Mouse (Mus musculus) MEL (cell line): ENCODE data around the gene Tsg101. TPM values are rescaled to one million over a fixed set of nuclear protein-coding genes. Genes with fewer than 3 reads are reported as not detected.

Experiments
- DNase-seq: peaks from one replicate; pipeline ENCODE4 v3.0.0; 2011; ENCODE audit warnings: low read depth, low spot score
- H3K27ac ChIP-seq: 2 replicates; pipeline ENCODE4 v1.5.1; 2012; ENCODE audit warnings: low read depth, mild to moderate bottlenecking, control low read depth, low read length, moderate library complexity; ENCODE audit not compliant: control insufficient read depth
- H3K27me3 ChIP-seq, 2 experiments: fragments of 150-350 bp in 1 of 2; sonication (generic) in 1 of 2; 2 replicates each; pipeline ENCODE4 v1.6.1; 2012; ENCODE audit warnings: low read length in 2 of 2, mild to moderate bottlenecking in 2 of 2, improper control_type of control experiment in 1 of 2, moderate library complexity in 1 of 2; ENCODE audit not compliant: insufficient read depth in 2 of 2, control insufficient read depth in 1 of 2
- H3K36me3 ChIP-seq, 2 experiments: 2 replicates each; pipeline ENCODE4 v1.6.1; 2012 to 2014; ENCODE audit warnings: low read length in 2 of 2, improper control_type of control experiment in 1 of 2, inconsistent platforms in 1 of 2, mild to moderate bottlenecking in 1 of 2; ENCODE audit not compliant: insufficient read depth in 2 of 2, control insufficient read depth in 1 of 2
- H3K4me1 ChIP-seq, 2 experiments: fragments of 150-350 bp in 1 of 2; sonication (generic) in 1 of 2; 2 replicates each; pipeline ENCODE4 v1.6.1; 2012; ENCODE audit warnings: low read length in 2 of 2, improper control_type of control experiment in 1 of 2, mild to moderate bottlenecking in 1 of 2; ENCODE audit not compliant: insufficient read depth in 2 of 2, control insufficient read depth in 1 of 2
- H3K4me3 ChIP-seq, 2 experiments: fragments of 150-350 bp in 1 of 2; sonication (generic) in 1 of 2; 2 replicates each; pipeline ENCODE4 v1.5.1; 2012; ENCODE audit warnings: low read depth in 2 of 2, low read length in 2 of 2, mild to moderate bottlenecking in 2 of 2, moderate library complexity in 2 of 2, control low read depth in 1 of 2, improper control_type of control experiment in 1 of 2; ENCODE audit not compliant: control insufficient read depth in 1 of 2, insufficient read depth in 1 of 2
- H3K79me2 ChIP-seq: 2 replicates; pipeline ENCODE4 v1.6.1; 2012; ENCODE audit warnings: mild to moderate bottlenecking, low read length, moderate library complexity; ENCODE audit not compliant: control insufficient read depth, poor library complexity, insufficient read depth
- H3K9ac ChIP-seq: 2 replicates; pipeline ENCODE4 v1.6.1; 2012; ENCODE audit warnings: low read depth, mild to moderate bottlenecking, control low read depth, low read length, moderate library complexity; ENCODE audit not compliant: control insufficient read depth, poor library complexity, severe bottlenecking
- H3K9me3 ChIP-seq: fragments of 150-350 bp; sonication (generic); replicated peaks from 2 replicates; pipeline ENCODE4 v1.6.1; 2012; ENCODE audit warnings: mild to moderate bottlenecking, low read length, improper control_type of control experiment, moderate library complexity; ENCODE audit not compliant: insufficient read depth
- CTCF ChIP-seq, 3 experiments: IDR thresholded peaks in 2 of 3; conservative IDR thresholded peaks in 1 of 3; 2 replicates each; pipeline ENCODE4 v1.5.1; 2011 to 2012; ENCODE audit warnings: low read length in 3 of 3, low read depth in 2 of 3, mild to moderate bottlenecking in 2 of 3, improper control_type of control experiment in 1 of 3, inconsistent platforms in 1 of 3, mixed read lengths in 1 of 3, moderate library complexity in 1 of 3; ENCODE audit not compliant: control insufficient read depth in 1 of 3, insufficient read depth in 1 of 3, poor library complexity in 1 of 3, severe bottlenecking in 1 of 3
- E2F4 ChIP-seq: IDR thresholded peaks from 2 replicates; pipeline ENCODE4 v1.6.1; 2011; ENCODE audit warnings: low read depth, low read length, improper control_type of control experiment, borderline replicate concordance
- ELF1 ChIP-seq: IDR thresholded peaks from 2 replicates; pipeline ENCODE4 v1.6.1; 2014; ENCODE audit warnings: low read depth, mild to moderate bottlenecking, inconsistent platforms, low read length, improper control_type of control experiment, moderate library complexity
- EP300 ChIP-seq, 2 experiments: IDR thresholded peaks; 2 replicates each; pipeline ENCODE4 v1.6.1; 2011; ENCODE audit warnings: improper control_type of control experiment in 2 of 2, low read length in 2 of 2, low read depth in 1 of 2, mild to moderate bottlenecking in 1 of 2
- ETS1 ChIP-seq: IDR thresholded peaks from 2 replicates; pipeline ENCODE4 v1.6.1; 2012; ENCODE audit warnings: low read depth, mild to moderate bottlenecking, inconsistent platforms, low read length, improper control_type of control experiment, moderate library complexity
- HCFC1 ChIP-seq: IDR thresholded peaks from 2 replicates; pipeline ENCODE4 v1.6.1; 2012; ENCODE audit warnings: low read depth, mild to moderate bottlenecking, inconsistent platforms, low read length, improper control_type of control experiment, moderate library complexity
- MAX ChIP-seq: IDR thresholded peaks from 2 replicates; pipeline ENCODE4 v1.6.1; 2011; ENCODE audit warnings: low read length, improper control_type of control experiment
- MAZ ChIP-seq: IDR thresholded peaks from 2 replicates; pipeline ENCODE4 v1.6.1; 2012; ENCODE audit warnings: low read depth, mild to moderate bottlenecking, inconsistent platforms, low read length, improper control_type of control experiment
- MXI1 ChIP-seq: IDR thresholded peaks from 2 replicates; pipeline ENCODE4 v1.6.1; 2011; ENCODE audit warnings: mild to moderate bottlenecking, low read depth, low read length, improper control_type of control experiment
- MYC ChIP-seq: IDR thresholded peaks from 2 replicates; pipeline ENCODE4 v1.6.1; 2011; ENCODE audit warnings: low read depth, mild to moderate bottlenecking, low read length, improper control_type of control experiment, moderate library complexity
- NRF1 ChIP-seq: IDR thresholded peaks from 2 replicates; pipeline ENCODE4 v1.6.1; 2014; ENCODE audit warnings: low read depth, mild to moderate bottlenecking, inconsistent platforms, low read length, improper control_type of control experiment, moderate library complexity; ENCODE audit not compliant: poor library complexity, insufficient read depth, severe bottlenecking
- POLR2A ChIP-seq, 2 experiments: IDR thresholded peaks; 2 replicates each; pipeline ENCODE4 v1.6.1; 2011 to 2012; ENCODE audit warnings: low read length in 2 of 2, mild to moderate bottlenecking in 2 of 2, control low read depth in 1 of 2, improper control_type of control experiment in 1 of 2, low read depth in 1 of 2, moderate library complexity in 1 of 2; ENCODE audit not compliant: control insufficient read depth in 1 of 2, insufficient read depth in 1 of 2, poor library complexity in 1 of 2
- POLR2AphosphoS2 ChIP-seq: IDR thresholded peaks from 2 replicates; pipeline ENCODE4 v1.6.1; 2011; ENCODE audit warnings: low read length, improper control_type of control experiment
- POLR2AphosphoS5 ChIP-seq: IDR thresholded peaks from 2 replicates; pipeline ENCODE4 v1.6.1; 2012; ENCODE audit warnings: low read depth, borderline replicate concordance, mild to moderate bottlenecking, inconsistent platforms, low read length, moderate library complexity, mixed read lengths
- RAD21 ChIP-seq: IDR thresholded peaks from 2 replicates; pipeline ENCODE4 v1.6.1; 2011; ENCODE audit warnings: mild to moderate bottlenecking, low read depth, low read length, improper control_type of control experiment
- RCOR1 ChIP-seq: IDR thresholded peaks from 2 replicates; pipeline ENCODE4 v1.6.1; 2012; ENCODE audit warnings: low read depth, mild to moderate bottlenecking, inconsistent platforms, low read length, improper control_type of control experiment
- TAL1 ChIP-seq: IDR thresholded peaks from 2 replicates; pipeline ENCODE4 v1.6.1; 2012; ENCODE audit warnings: mild to moderate bottlenecking, inconsistent platforms, low read length, moderate library complexity, mixed read lengths
- TBP ChIP-seq: IDR thresholded peaks from 2 replicates; pipeline ENCODE4 v1.8.0; 2011; ENCODE audit warnings: low read depth, low read length, improper control_type of control experiment
- TCF12 ChIP-seq: IDR thresholded peaks from 2 replicates; pipeline ENCODE4 v1.6.1; 2014; ENCODE audit warnings: low read depth, mild to moderate bottlenecking, inconsistent platforms, low read length, improper control_type of control experiment, moderate library complexity
- UBTF ChIP-seq: IDR thresholded peaks from 2 replicates; pipeline ENCODE4 v1.6.1; 2012; ENCODE audit warnings: low read depth, mild to moderate bottlenecking, inconsistent platforms, low read length, improper control_type of control experiment, moderate library complexity, borderline replicate concordance; ENCODE audit not compliant: insufficient read depth
- ZC3H11A ChIP-seq: IDR thresholded peaks from 2 replicates; pipeline ENCODE4 v1.6.1; 2012; ENCODE audit warnings: low read depth, mild to moderate bottlenecking, inconsistent platforms, low read length, improper control_type of control experiment
- polyA plus RNA-seq, 2 experiments: library from polyadenylated mRNA; stranded (reverse) in 1 of 2; unstranded in 1 of 2; fragments of >175 nt in 1 of 2; fragments of >200 nt in 1 of 2; gene quantifications; 2 replicates each; pipeline versions ENCODE4 v1.2.1 to v1.2.4; 2012; ENCODE audit warnings: low replicate concordance in 2 of 2, low read depth in 1 of 2; ENCODE audit not compliant: insufficient read length in 2 of 2, insufficient read depth in 1 of 2, missing spikeins in 1 of 2
- total RNA-seq: library from RNA; depleted of rRNA; stranded (reverse); fragments of 300-350 nt; gene quantifications from 2 replicates; pipeline ENCODE4 v1.2.3, GENCODE M21; 2012

The Tsg101 gene
- total and polyA plus RNA-seq, 3 experiments: 25.3 to 88.9 TPM; not detected in 1

DNA sequence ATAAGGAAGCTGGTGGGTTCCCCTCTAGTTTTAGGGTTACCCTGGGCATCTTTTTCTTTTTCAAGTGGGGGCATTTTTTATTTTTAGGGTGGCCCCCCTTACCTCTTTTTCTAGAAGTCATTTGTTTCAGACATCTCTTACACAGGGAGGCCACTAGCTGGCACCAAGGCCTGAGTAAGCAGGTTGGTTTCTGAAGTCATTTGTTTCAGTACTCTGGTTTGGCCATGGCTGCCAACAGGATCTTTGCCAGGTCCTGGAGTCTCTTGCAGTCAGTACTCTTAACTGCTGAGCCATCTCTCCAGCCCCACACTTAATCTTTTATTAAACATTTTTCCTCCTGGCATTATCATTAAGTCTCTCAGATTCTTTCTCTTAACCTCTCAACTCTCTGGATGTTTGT is 42.4 kb upstream of the Tsg101 start:
- H3K36me3 ChIP-seq: peaks cover 0 to 26% of the 10 kb centered on the region in 2 experiments; a peak in 2 of 4 replicates
- TF ChIP-seq TCF12 (no peak), POLR2AphosphoS5 (no peak), MAZ (no peak), POLR2AphosphoS2 (no peak), ELF1 (no peak), RAD21 (no peak), ETS1 (0 out of 2 replicates have a peak, but pooled peaks have one; percentile 27), MAX (no peak), E2F4 (no peak)
- no peak overlapping the region for H3K9ac ChIP-seq
- no peak overlapping the region for H3K4me3 ChIP-seq
- no peaks in the 10 kb centered on the region for H3K9me3 ChIP-seq
- peak; percentile 34 for DNase-seq
- no peak overlapping the region for H3K27ac ChIP-seq
- no peaks in the 10 kb centered on the region; a peak in 1 of 4 replicates for H3K27me3 ChIP-seq
- H3K4me1 ChIP-seq: peaks cover 17 to 25% of the 10 kb centered on the region in 2 experiments
- no peaks in the 10 kb centered on the region for H3K79me2 ChIP-seq

DNA sequence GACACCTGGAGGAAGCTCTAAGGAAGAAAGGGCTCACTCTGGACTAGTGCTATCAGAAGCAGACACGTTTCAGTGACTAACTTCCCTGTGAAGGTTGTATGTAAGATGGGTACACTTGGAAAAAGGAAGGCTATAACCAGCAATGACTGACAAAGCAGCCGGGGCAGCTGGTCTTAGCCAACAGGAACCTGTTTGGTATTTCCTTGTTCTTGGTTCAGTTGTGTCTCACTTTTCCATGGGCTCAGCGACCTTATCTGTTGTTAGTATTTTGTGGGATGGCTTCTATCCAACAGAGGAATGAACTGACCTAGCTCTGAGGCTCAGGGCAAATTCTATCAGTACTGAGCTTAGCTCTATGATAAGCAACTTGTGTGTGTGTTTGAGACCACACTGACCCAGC is 41.2 kb upstream of the Tsg101 start:
- H3K79me2 ChIP-seq: no peaks in the 10 kb centered on the region
- no peaks in the 10 kb centered on the region; a peak in 1 of 4 replicates for H3K27me3 ChIP-seq
- H3K4me3 ChIP-seq: peak overlapping the region in 1 of 2 experiments; percentile 25; a peak in 1 of 4 replicates
- peak overlapping the region; percentile 10; the same call in 1 of the 2 replicates for H3K27ac ChIP-seq
- H3K9me3 ChIP-seq: no peaks in the 10 kb centered on the region
- peaks cover 17 to 27% of the 10 kb centered on the region in 2 experiments for H3K4me1 ChIP-seq
- peak; percentile 53 for DNase-seq
- H3K9ac ChIP-seq: peak overlapping the region; percentile 25; the same call in 1 of the 2 replicates
- peaks cover 0 to 26% of the 10 kb centered on the region in 2 experiments; a peak in 2 of 4 replicates for H3K36me3 ChIP-seq
- TF ChIP-seq ETS1: peak; percentile 59
- TF ChIP-seq UBTF: no peak
- TF ChIP-seq ELF1: 0 out of 2 replicates have a peak, but pooled peaks have one; percentile 31
- 0 out of 2 replicates have a peak, but pooled peaks have one; percentile 11 for TF ChIP-seq RCOR1
- TF ChIP-seq CTCF (IDR thresholded peaks at IDR 0.05 in 2 of 3, conservative IDR thresholded peaks at IDR 0.05 in 1 of 3; ENCODE audit: control insufficient read depth in 1 of 3, insufficient read depth in 1 of 3, low read depth in 2 of 3, low read length in 3 of 3, poor library complexity in 1 of 3, severe bottlenecking in 1 of 3): no peak
- TF ChIP-seq MYC: no peak
- 0 out of 2 replicates have a peak, but pooled peaks have one; percentile 11 for TF ChIP-seq TBP
- no peak for TF ChIP-seq HCFC1
- TF ChIP-seq EP300 (IDR thresholded peaks at IDR 0.05; ENCODE audit: low read depth in 1 of 2, low read length in 2 of 2): peak in 1 of 2 experiments; percentile 45; a peak in 3 of 4 replicates
- TF ChIP-seq ZC3H11A: 0 out of 2 replicates have a peak, but pooled peaks have one; percentile 6
- no peak for TF ChIP-seq NRF1
- TF ChIP-seq TAL1: 0 out of 2 replicates have a peak, but pooled peaks have one; percentile 25
- no peak for TF ChIP-seq POLR2A (IDR thresholded peaks at IDR 0.05; ENCODE audit: control insufficient read depth in 1 of 2, insufficient read depth in 1 of 2, low read depth in 1 of 2, low read length in 2 of 2, poor library complexity in 1 of 2)
- 0 out of 2 replicates have a peak, but pooled peaks have one; percentile 27 for TF ChIP-seq MXI1
